Mouse (Mus musculus) spleen, adult 18-20 months (tissue): ENCODE measurements at regions not wholly inside any gene's neighbourhood (a gene's known extent, or its start where the extent isn't known, plus 50 kb on each side); places are given as distances from the start of the nearest gene placed in this dataset.

ENCODE experiments used
- DNase-seq, 2 experiments: peaks; one replicate each; pipeline ENCODE4 v3.0.0; 2022; ENCODE audit warnings: mixed read lengths in 2 of 2

DNA sequence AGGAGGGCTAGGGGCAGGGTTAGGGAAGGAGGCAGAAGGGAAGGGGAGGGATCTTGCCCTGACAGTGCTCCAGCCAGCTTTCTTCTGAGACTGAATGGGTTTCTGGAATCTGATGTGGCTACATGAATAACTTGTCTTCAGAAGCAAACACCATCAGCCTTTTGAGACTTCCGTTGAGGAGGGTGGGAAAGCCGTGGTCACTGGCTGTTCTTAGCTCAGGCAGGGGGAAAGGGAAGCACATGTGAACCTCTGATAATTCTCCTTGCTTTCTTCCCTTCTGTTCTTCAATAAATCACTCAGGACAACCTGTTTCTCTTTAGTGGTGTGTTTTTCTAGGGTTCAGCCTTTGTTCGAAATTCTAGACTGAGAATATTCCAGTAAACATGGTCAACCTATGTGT lies 148.9 kb downstream of the Bcl11a start:
- no peak for DNase-seq

DNA sequence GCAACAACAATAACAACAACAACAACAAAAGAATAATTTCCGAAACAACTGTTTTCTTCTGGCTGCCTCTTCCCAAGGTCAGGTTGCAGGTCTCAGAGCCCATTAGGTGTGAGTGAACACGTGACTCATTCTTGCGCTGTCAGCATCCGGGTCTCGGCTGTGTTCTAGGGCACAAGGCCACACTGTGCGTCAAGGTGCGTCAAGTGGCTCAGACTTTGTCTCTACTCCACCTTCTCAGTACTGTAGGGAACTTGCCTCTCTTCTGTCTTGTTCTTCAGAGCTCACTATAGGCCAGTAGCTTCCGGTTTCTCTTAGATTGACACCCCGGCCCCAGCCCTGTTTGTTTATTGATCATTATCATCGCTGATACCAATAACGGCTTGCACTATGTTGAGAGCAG lies 155.5 kb downstream of the Bcl11a start:
- no peak for DNase-seq

DNA sequence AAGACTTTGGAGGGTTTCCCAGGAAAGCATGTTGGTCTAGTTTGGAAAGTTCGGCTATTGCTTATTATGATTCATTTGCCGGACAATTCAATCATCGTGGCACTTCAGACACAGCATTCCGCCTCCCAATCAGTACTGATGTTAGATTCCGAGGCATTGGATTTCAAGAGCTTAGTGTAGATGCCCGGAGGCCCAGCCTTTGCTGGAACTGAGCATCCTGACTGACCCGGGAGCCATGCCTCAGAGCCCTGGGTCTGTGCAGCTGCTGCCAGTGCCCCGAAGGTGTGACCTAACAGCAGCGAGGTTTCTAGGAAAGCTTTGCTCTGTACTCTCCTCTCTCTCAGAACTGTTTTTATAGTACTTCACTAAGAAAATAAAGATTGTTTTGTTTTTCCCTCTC lies 156.0 kb downstream of the Bcl11a start:
- no peak for DNase-seq

DNA sequence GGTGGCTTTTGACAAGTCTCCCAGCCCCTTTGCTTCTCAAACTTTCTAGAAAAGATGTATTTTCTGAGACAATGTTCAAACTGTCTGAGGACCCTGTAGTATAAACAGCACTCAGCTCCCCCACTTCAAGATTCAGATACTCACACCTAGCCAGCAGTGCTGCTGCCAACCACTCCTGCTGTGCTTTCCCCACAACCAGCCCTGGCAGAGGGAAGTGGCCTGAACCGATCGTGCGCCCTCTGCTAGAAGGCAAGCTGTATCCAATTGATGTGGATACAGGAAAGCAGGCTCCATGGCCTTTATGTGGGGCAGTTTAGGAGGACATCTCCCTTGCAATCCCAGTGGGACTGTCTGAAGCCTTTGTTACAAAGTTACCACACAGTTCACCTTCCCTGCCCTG lies 156.6 kb downstream of the Bcl11a start:
- no peak for DNase-seq

DNA sequence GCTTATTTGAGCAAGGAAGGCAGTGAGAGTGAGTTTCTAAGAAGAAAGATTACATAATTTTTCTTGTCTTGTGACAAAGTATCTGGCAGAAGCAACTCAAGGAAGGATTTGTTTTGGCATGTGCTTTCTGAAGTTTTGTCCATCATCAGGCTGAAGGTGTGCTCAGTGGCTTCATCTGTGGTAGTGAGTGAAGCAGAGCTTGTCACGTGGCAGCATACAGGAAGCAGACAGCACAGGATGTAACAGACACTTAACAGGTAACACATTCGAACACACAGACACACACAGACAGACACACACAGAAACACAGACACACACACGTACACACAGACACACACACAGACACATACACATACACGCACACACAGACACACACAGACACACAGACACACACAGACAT lies 157.5 kb downstream of the Bcl11a start:
- DNase-seq, result no peak

DNA sequence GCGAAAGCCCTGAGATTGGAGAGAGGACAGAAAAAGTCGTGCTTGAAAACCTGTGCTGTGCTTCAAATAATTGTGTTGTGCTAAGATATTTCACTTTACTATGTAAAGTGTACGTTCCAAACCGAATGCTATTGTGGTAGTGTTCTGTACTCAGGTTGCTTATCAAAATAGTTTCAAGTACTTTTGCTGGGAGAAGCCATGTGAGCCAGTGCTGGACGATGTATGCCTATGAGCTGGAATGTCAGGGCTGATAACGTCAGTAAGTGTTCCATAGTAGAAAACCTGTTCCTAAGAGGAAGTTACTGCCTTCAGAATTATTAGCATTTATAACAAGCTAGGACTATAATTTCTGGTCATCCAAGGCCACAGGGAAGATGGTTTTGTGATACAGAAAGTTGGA lies 161.8 kb downstream of the Bcl11a start:
- DNase-seq, result no peak

DNA sequence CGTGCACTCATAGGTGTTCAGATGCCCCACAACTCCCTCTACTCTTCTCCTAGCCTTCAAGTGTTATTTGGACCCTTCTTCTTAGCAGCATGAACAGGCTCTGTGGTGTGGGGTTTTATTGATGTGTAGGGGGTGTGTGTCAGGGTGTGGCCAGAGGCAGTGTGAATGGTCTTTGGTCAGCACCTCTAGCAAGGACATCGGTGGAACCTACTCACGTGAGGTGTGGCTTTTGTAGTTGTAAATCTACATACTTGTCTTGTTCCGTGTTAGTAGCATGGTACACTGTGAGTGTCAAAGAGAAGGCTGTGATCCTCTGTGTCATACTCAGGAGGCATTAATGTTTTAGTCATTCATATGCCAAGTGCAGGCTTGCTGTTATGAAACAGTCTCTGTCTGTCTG lies 164.2 kb downstream of the Bcl11a start:
- peak in 1 of 2 experiments; percentile 21 for DNase-seq

DNA sequence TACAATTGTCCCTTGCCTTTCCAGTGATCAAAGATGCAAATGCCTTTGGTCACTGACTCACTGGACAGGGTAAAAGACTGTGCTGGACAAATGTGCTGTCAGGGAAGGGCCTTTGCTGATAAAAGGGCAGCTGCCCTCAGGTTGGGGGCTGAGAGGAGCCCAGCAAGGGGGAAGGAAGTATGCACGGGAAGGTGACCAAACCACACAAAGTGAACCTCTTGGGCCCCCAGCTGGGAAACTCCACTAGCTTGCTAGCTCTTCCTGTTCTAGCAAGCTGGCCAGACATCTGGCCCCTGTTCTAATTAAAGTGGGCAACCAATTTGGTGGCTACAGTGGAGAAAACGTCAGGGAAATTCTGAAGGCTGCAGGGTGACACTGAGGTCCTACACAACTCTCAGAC lies 165.0 kb downstream of the Bcl11a start:
- DNase-seq, result peak; percentile 49 to 69

DNA sequence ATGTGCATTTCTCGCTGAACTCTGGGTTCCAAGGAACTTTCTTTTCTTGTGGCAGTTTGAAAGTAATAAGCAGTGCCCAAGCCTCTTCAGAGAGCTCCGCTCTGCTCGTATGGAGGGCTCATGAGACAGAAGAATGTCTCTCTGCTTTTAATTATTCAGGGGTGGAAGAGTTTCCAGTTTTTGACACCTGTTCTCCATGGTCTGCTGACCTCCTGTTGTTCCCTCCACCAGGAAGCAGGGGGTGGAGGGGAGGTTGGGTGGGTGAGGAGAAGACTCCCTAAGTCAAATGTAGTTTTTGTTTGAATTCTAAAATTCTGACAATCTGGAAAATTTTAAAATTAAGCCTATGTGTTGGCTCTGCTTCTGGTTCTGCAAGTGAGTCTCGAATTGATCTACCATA lies 167.5 kb downstream of the Bcl11a start:
- DNase-seq, result peak; percentile 37 to 39

DNA sequence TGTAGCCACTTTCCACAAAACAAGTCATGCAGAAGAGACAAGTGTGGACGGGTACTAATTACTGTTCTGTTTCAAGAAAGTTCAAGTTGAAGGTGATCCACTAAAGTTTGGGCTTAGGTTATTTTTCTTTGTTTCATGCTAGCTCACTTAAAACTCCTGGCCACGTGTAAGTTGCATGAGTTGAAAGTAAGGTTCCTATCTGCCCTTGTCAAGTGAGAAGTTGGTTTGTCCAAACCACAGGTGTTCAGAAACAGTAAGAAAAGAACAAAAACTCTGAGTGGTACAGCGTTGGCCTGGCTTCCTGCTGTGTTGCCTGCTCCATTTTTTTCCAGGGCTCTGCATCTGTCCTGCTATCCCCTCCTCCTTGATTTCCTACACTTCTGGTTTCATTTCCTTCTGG lies 168.5 kb downstream of the Bcl11a start:
- DNase-seq, result no peak

DNA sequence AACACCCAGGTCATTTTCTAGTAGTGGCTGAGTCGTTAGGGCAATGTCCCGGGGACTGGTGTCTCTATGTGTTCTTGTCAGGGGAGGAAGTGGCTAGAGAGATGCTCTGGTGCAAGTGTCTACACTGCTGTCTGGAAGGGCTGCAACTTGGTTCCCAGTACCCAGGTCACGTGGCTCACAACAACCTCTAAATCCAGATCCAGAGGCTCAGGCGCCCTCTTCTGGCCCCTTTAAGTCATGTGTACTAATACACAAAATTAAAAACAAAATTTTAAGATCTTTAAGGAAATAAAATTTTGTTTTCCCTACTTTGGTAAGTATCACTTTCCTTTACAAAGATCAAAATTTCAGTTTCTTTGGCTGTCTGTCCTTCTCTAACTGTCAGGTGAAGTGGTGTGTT lies 169.4 kb downstream of the Bcl11a start:
- no peak for DNase-seq

DNA sequence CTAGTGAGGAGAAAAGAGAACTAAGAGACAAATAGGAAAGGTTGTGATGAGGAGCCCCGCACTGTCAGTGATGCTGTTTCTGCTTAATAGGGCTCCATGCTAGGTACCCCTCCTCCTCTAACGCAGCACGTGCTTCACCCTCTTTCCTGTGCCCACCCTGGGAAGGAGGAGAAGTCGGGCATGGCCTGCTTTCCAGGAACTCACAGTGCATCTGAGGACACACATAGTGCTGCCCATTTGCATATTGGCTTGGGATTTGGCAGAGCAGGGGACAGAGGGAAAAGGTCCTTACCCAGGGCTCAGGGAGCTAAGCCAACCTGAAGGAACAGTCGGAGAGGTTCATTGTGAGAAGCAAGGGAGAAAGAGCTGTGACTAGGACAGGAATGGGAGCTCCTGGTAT lies 173.7 kb downstream of the Bcl11a start:
- DNase-seq, result no peak

DNA sequence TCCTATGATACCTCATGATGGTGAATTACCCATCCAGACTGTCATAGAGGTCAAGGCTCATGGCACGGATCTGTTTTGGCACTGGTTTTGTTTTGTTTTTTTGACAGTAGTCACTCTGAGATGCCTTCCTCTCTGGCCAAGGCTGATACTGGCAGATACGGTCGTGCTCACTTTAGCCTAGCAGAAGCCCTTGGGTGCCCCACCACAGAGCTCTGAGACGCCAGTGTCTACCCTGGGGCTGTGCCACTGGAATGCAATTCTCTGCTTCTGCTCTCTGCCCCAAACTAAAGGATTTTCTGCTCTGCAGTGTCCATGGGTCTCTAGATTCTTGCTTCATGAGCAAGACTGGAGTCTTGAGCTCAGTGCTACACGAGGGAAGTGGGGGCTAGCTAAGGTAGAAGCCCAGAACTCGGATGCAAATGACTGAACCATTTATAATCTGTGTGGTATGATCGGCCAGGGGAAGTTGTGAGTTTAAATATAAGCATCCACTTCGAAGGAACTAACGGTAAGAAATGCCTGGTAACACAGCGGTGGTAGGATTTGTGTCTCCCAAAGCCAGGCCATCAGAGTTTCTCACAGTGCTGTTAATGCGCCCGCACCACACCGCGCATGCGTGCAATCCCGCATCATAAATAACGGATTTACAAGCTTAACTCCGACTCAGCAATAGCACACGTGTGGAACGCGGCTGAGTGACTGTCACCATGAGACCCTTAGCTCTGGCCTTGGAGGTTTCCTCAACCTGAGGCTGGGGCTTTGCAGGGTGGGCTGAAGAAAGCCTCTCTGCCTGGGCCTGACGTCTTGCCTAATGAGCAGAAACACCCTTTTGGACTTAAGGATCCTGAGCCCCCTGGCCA lies 177.6 kb downstream of the Bcl11a start:
- peak; percentile 39 to 52 for DNase-seq

DNA sequence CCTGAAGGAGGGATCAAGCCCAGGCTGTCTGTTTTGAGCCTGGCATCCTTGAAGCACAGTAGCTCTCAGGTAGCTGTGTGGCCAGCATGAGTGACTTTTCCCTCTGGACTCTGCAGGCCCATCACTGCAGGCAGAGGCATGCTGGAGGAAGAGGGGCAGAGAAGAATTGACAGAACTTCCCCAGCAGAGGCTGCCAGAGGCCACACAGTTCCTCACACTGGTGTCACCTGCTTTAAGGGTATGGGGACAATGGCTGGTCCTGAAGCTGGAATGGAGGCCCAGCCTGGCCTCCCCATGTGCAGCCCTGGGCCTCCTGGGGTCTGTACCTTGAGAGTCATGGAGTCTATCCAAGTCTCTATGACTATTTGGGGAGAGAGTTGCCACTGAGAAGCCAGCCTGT lies 179.9 kb downstream of the Bcl11a start:
- peak; percentile 38 to 51 for DNase-seq

DNA sequence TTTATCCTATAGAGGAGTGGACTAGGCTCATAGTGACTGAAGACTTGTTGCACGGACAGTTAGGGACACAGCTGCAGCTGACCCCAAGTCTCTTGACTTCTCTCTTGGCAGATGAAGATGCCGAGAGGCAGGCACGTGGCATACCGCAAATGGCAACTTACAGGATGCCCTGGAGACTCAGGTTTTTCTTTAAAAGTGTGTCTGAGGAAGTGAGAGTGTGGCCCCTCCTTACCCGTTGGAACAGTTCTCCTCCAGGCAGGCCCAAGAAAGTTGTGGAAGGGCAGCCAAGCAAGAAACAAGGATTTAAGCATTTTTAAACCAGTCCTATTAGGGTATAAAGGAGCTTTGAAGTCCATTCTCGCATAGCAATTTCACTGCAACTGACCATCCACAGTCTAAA lies 180.5 kb downstream of the Bcl11a start:
- DNase-seq, result no peak

DNA sequence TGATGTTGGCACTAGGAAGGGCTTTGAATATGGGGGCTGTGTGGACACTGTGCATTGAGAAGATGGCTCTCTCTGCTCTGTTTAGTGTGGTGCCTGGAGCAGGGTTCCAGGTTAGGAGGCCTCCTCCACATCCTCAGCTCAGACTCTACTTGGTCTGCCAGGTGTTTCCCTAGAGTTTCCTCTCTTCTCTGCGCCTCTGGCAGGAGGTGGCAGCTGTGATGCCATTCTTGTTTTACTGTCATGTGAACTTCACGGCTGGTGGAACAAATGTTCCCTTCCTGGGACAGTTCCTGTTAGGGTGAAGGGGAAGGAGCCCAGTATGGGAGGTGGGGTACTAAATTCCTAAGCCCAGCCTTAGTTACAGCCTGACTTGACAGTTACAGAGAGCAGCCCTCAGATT lies 181.8 kb downstream of the Bcl11a start:
- no peak for DNase-seq

DNA sequence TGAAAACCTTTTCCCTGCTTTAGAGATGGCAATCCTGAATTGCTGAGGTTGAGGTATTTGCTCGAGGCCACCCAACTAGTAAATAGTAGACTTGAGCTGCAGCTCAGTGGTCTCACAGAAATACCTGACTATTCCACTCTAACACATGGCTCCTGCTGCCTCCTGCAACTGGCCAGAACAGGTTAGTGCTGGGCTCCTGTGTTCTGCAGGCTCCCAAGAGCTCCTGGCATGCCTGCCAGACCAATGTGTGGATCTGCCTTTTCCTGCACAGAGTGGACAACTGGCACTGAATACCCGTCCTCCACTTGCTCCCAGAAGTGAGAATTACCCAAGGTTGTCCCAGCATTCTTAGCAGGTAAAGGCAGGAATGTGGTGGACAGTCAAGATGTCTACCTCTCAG lies 191.2 kb downstream of the Bcl11a start:
- DNase-seq, result no peak

DNA sequence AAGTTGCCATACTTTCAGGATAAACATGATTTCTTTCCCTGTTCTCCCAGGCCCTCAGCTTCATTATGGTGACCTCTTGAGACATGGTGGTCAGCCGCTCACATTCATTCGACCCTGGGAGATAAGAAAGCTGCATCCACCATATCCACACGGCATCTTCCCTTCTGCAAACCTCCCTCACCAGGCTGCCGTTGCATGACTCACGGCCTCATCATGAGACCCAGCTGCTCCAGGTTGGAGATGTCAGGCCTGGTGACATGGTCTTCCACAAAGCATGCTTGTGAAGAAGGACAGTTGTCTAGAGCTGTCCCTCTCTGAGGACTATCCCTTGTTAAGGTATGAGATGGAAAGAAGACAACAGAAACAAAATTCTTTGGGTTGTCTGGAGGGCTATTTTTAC lies 203.8 kb downstream of the Bcl11a start:
- no peak for DNase-seq

DNA sequence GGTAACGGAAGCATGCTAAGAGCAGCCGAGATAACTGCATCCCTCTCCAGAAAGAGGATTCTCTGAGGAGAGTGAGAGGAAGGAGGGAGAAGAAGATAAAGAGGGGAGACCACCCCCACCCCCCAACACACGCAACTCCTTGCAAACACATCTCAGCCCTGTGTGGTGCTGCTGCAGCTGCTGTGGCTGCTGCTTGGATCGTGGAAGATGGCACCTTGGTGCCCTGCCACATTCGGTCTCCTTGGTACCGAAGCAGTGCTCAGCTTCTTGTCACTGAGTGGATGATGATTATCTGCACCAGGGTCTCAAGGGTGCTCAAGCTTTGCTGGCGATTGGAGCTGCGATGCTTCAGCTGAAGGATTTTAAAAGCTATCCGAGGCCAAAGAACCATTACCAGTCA lies 204.7 kb downstream of the Bcl11a start:
- DNase-seq, result no peak

DNA sequence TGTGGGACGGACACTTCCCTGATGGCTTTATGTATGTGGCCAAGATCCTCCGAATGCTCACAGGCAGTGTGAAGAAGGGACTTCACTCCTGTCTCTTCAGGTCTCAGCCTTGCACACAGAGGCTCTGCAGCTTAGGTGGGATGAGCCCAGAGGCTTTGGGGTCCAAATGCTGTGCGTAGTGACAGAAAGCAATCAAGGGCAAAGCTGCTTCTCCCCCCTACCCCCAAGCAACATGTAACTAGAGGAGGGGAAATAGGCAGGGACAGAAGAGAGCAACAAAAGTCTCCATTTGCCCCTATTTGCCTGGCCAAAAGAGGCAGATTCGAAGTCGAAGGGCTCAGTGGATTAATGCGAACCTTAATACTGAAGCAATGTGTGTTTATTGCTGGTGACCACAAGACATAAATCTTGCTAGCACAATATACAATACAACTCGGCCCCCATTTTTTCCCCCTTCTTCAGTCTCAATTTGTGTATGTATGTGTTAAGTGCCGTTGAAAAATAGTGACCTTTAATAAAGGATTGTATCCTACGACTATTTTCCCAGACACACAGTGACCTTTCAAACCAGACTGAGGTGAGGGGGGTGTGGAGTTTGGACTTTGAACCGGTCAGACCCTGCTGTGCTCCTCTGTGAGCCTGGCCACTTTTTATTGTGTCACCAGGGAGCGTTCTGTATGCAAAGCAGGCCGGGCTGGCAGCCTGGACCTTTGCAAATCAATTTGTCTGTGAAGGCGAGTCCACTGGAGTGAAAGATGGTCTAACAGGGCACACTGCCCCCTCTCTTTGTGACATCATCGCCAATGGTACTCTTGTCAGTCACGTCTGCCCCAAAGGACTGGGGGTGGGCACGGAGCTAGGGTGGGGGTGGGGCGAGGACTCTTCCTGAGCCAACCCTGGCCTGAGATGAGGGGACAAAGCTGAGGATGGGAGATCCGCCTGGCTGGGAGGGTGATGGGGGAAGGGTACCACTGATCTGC lies 208.6 kb downstream of the Bcl11a start:
- DNase-seq, result no peak

DNA sequence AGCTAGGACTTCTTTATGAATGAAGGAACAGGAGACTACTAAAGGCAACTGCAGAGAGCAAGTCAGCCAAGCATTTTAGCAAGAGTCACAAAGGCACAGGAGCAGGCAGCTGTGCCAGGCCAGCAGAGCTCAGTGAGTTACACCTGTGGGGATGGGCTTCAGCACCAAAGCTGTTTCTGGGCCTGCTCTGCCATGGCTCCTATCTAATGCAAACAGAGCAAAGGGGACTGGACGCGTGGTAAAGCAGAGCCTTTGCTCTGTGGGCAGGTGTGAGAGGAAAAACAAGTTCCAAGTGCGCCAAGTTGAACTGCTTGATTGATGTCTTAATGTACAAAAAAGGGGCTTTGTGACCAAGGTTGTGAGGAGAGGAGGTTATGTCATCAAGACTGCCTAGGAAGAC lies 215.4 kb downstream of the Bcl11a start:
- no peak for DNase-seq

DNA sequence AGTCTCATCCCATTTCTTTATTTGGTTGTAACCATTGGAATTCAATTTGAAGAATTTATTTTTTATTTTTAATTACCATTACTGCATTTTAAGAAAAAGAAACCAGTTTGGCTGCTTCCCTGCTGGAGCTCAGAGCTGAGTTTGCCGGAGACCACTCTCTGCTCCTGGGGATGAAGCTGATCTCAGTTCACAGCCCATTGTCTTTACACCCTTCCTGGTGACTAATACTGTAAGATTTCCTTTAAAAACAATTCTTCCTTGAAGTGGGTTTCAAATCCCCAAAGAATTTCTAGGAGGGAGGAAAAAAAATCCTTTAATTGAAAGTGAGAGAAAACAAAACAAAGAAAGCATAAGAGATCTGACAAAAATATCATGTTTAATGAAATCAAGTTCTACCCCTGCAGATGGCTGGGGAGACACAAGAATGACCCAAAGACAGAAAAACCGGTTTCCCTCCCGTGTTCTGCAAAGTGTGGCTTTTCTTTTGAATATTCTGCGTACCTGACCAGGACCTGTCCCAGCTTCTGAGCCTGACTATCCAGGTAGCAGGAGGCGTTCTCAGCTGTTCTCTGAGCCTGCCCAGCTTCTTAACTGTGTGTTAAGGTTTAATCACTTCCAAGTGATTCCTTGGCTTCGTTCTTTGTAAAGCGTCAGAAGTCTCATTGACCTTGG lies 216.1 kb downstream of the Bcl11a start:
- no peak for DNase-seq

DNA sequence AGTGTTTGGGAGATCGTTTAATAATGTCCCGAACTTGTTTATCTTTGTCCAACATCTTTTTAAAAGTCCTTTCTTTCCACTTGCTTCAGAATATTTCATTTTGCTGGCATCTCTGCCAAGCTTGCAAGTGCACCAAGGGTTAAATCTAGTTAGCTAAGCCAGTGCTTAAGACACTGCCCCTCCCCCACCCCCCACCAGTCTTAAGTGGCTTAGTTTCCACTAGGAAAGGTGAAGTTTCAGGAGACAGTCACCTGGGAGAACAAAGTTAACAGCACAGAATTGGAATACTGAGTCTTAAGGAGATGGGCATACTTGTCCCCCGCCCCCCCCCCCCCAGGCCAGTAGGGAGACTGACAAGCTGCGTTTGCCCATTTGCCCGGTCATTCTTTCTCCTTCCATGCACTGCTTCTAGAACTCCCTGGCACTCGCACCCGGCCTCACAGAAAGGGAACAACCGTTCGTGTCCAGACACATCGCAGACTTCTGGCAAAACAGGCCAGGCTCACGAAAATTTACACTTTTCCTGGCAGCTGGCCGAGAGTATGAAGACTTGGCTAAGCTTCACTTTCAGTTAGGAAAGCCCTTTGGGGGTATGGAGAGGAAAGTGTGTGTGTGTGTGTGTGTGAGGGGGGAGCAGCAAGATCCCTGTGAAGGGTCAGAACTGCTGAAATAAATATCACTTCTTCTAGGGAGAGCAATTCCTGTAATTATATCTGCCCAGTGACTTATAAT lies 219.2 kb downstream of the Bcl11a start:
- DNase-seq, result no peak
